ENCODE assay signal across 8 mouse cellular contexts in genomic region chr4:156203413-156204131, GRCm38 (mm10). TPM values are rescaled to one million over a fixed set of nuclear protein-coding genes. Genes with fewer than 3 reads are reported as not detected.
DNase-seq lines count a peak whose midpoint lies in the region; ATAC-seq and TF ChIP-seq lines count a peak whose summit lies in the region.

No protein-coding gene starts in this region.

- H3K9ac ChIP-seq in embryonic facial prominence, embryonic 13.5 days: peak overlapping the region; percentile 75
- H3K9ac ChIP-seq in hindbrain, embryonic 15.5 days: peak overlapping the region; percentile 56
- peak overlapping the region; percentile 56 for H3K9ac ChIP-seq in lung, postnatal 0 days (replicated peaks; ENCODE audit: low read depth)
- peak overlapping the region; percentile 82 for H3K9ac ChIP-seq in stomach, embryonic 16.5 days (ENCODE audit: low read length)

- H3K27me3 ChIP-seq in E14TG2a.4 (ENCODE audit: insufficient read depth, low read length): peaks cover 58% of the 10 kb centered on the region
- peaks cover 39% of the 10 kb centered on the region for H3K27me3 ChIP-seq in embryonic facial prominence, embryonic 13.5 days
- H3K27me3 ChIP-seq in hindbrain, embryonic 15.5 days: no peaks in the 10 kb centered on the region
- H3K27me3 ChIP-seq in lung, postnatal 0 days (replicated peaks; ENCODE audit: insufficient read depth, low read length): 0 out of 2 replicates have a peak, but pooled peaks cover 9% of the 10 kb centered on the region
- peaks cover 9% of the 10 kb centered on the region for H3K27me3 ChIP-seq in stomach, embryonic 16.5 days (ENCODE audit: control insufficient read depth, insufficient read depth, low read length)

- no peaks in the 10 kb centered on the region for H3K36me3 ChIP-seq in E14TG2a.4 (ENCODE audit: insufficient read depth, low read length)
- H3K36me3 ChIP-seq in embryonic facial prominence, embryonic 13.5 days: no peaks in the 10 kb centered on the region
- no peaks in the 10 kb centered on the region for H3K36me3 ChIP-seq in hindbrain, embryonic 15.5 days
- no peaks in the 10 kb centered on the region for H3K36me3 ChIP-seq in lung, postnatal 0 days (ENCODE audit: insufficient read depth, low read length)
- no peaks in the 10 kb centered on the region for H3K36me3 ChIP-seq in stomach, embryonic 16.5 days (ENCODE audit: control insufficient read depth, insufficient read depth, low read length)

- under 1% methylated on average over 49 of the region's 49 CpGs for WGBS in embryonic facial prominence, embryonic 13.5 days
- under 1% methylated on average over 49 of the region's 49 CpGs for WGBS in hindbrain, embryonic 15.5 days
- under 1% methylated on average over 43 of the region's 49 CpGs for WGBS in lung, postnatal 0 days
- under 1% methylated on average over 49 of the region's 49 CpGs for WGBS in stomach, embryonic 16.5 days

- peak overlapping the region; percentile 76 for H3K4me3 ChIP-seq in E14TG2a.4 (replicated peaks; ENCODE audit: low read length)
- H3K4me3 ChIP-seq in embryonic facial prominence, embryonic 13.5 days: peak overlapping the region; percentile 57
- peak overlapping the region; percentile 55 for H3K4me3 ChIP-seq in hindbrain, embryonic 15.5 days
- peak overlapping the region; percentile 58 for H3K4me3 ChIP-seq in lung, postnatal 0 days (ENCODE audit: low read depth, low read length)
- H3K4me3 ChIP-seq in stomach, embryonic 16.5 days (replicated peaks; ENCODE audit: low read length): peak overlapping the region; percentile 63

- H3K27ac ChIP-seq in embryonic facial prominence, embryonic 13.5 days: no peak overlapping the region
- H3K27ac ChIP-seq in hindbrain, embryonic 15.5 days (replicated peaks): peak overlapping the region; percentile 77
- peak overlapping the region; percentile 80 for H3K27ac ChIP-seq in lung, postnatal 0 days (ENCODE audit: low read length)
- peak overlapping the region; percentile 49 for H3K27ac ChIP-seq in stomach, embryonic 16.5 days (ENCODE audit: low read length)

- H3K4me1 ChIP-seq in E14TG2a.4 (replicated peaks; ENCODE audit: low read depth, low read length): peaks cover 24% of the 10 kb centered on the region
- H3K4me1 ChIP-seq in embryonic facial prominence, embryonic 13.5 days: peaks cover 20% of the 10 kb centered on the region
- H3K4me1 ChIP-seq in hindbrain, embryonic 15.5 days (replicated peaks): peaks cover 24% of the 10 kb centered on the region
- no peaks in the 10 kb centered on the region for H3K4me1 ChIP-seq in lung, postnatal 0 days (ENCODE audit: insufficient read depth, low read depth, low read length)
- H3K4me1 ChIP-seq in stomach, embryonic 16.5 days (ENCODE audit: control insufficient read depth, insufficient read depth, low read length): peaks cover 10% of the 10 kb centered on the region; the same call in 1 of the 2 replicates

- TF ChIP-seq CTCF in E14TG2a.4 (conservative IDR thresholded peaks at IDR 0.05; ENCODE audit: low read length): no peak
- TF ChIP-seq CTCF in lung, postnatal 0 days (IDR thresholded peaks at IDR 0.05): no peak

- H3K9me3 ChIP-seq in E14TG2a.4 (ENCODE audit: low read length): no peaks in the 10 kb centered on the region
- H3K9me3 ChIP-seq in embryonic facial prominence, embryonic 13.5 days: no peaks in the 10 kb centered on the region
- no peaks in the 10 kb centered on the region for H3K9me3 ChIP-seq in hindbrain, embryonic 15.5 days
- no peaks in the 10 kb centered on the region for H3K9me3 ChIP-seq in lung, postnatal 0 days (ENCODE audit: low read length)
- no peaks in the 10 kb centered on the region for H3K9me3 ChIP-seq in stomach, embryonic 16.5 days (replicated peaks; ENCODE audit: control insufficient read depth, low read length)

- no peak for DNase-seq in cerebellum, adult 11 months
- DNase-seq in lung, postnatal 0 days (ENCODE audit: low spot score): peak; percentile 48
- DNase-seq in right cerebral cortex, postnatal 36 days (ENCODE audit: low spot score in 2 of 2): no peak

- ATAC-seq in cerebellum, adult (ENCODE audit: insufficient number of reproducible peaks, low FRiP score, low TSS enrichment): 0 out of 2 replicates have a peak, but pooled peaks have one; percentile 17
- no peak for ATAC-seq in embryonic facial prominence, embryonic 13.5 days (ENCODE audit: insufficient number of reproducible peaks, insufficient read depth, low FRiP score, low TSS enrichment, low read depth)
- ATAC-seq in hindbrain, embryonic 15.5 days (ENCODE audit: low FRiP score, low read depth): peak; percentile 57; the same call in 1 of the 2 replicates
- peak; percentile 52 for ATAC-seq in lung, postnatal 0 days
- peak; percentile 41; the same call in 1 of the 2 replicates for ATAC-seq in stomach, embryonic 16.5 days (ENCODE audit: insufficient read depth, low FRiP score)

- peak overlapping the region; percentile 98 for H3K4me2 ChIP-seq in embryonic facial prominence, embryonic 13.5 days
- H3K4me2 ChIP-seq in hindbrain, embryonic 15.5 days: peak overlapping the region; percentile 92
- peak overlapping the region; percentile 90 for H3K4me2 ChIP-seq in lung, postnatal 0 days (replicated peaks; ENCODE audit: low read depth, low read length)
- peak overlapping the region; percentile 96 for H3K4me2 ChIP-seq in stomach, embryonic 16.5 days (ENCODE audit: low read depth, low read length)

- no peak for TF ChIP-seq EP300 in lung, postnatal 0 days (IDR thresholded peaks at IDR 0.05)

RNA-seq across cellular contexts. Expression of gene AW011738, which starts 0.5 kb away (rescaled TPM):
- polyA plus RNA-seq in embryonic facial prominence, embryonic 13.5 days (2015; fragmentation: Nextera tagmentation; extraction: Ambion mirVana): 2.3 and 2.9 TPM in 2 replicates
- polyA plus RNA-seq in hindbrain, embryonic 15.5 days (2015; fragmentation: Nextera tagmentation; extraction: Ambion mirVana): 4.5 and 5.0 TPM in 2 replicates
- 4.0 and 5.1 TPM in 2 replicates for polyA plus RNA-seq in lung, postnatal 0 days (2015; fragmentation: Nextera tagmentation; extraction: Ambion mirVana)
- polyA plus RNA-seq in stomach, embryonic 16.5 days (2015; fragmentation: Nextera tagmentation; extraction: Ambion mirVana): 2.3 and 2.4 TPM in 2 replicates

RNA-seq across cellular contexts. Expression of gene Isg15, which starts 3.0 kb away (rescaled TPM):
- 1.6 and 2.1 TPM in 2 replicates for polyA plus RNA-seq in embryonic facial prominence, embryonic 13.5 days (2015; fragmentation: Nextera tagmentation; extraction: Ambion mirVana)
- polyA plus RNA-seq in hindbrain, embryonic 15.5 days (2015; fragmentation: Nextera tagmentation; extraction: Ambion mirVana): 1.5 and 5.1 TPM in 2 replicates
- 11.8 and 13.8 TPM in 2 replicates for polyA plus RNA-seq in lung, postnatal 0 days (2015; fragmentation: Nextera tagmentation; extraction: Ambion mirVana)
- polyA plus RNA-seq in stomach, embryonic 16.5 days (2015; fragmentation: Nextera tagmentation; extraction: Ambion mirVana): 1.4 and 2.3 TPM in 2 replicates

RNA-seq across cellular contexts. Expression of gene Agrn, which starts 6.3 kb away (rescaled TPM):
- 83.7 and 92.1 TPM in 2 replicates for polyA plus RNA-seq in embryonic facial prominence, embryonic 13.5 days (2015; fragmentation: Nextera tagmentation; extraction: Ambion mirVana)
- polyA plus RNA-seq in hindbrain, embryonic 15.5 days (2015; fragmentation: Nextera tagmentation; extraction: Ambion mirVana): 116 TPM in 2 replicates
- 70.1 and 85.7 TPM in 2 replicates for polyA plus RNA-seq in lung, postnatal 0 days (2015; fragmentation: Nextera tagmentation; extraction: Ambion mirVana)
- 62.8 and 63.6 TPM in 2 replicates for polyA plus RNA-seq in stomach, embryonic 16.5 days (2015; fragmentation: Nextera tagmentation; extraction: Ambion mirVana)

RNA-seq across cellular contexts. Expression of gene Perm1, which starts 12.1 kb away (rescaled TPM):
- polyA plus RNA-seq in embryonic facial prominence, embryonic 13.5 days (2015; fragmentation: Nextera tagmentation; extraction: Ambion mirVana): 0.62 and 1.1 TPM in 2 replicates
- 1.9 and 2.5 TPM in 2 replicates for polyA plus RNA-seq in hindbrain, embryonic 15.5 days (2015; fragmentation: Nextera tagmentation; extraction: Ambion mirVana)
- polyA plus RNA-seq in lung, postnatal 0 days (2015; fragmentation: Nextera tagmentation; extraction: Ambion mirVana): 0.46 and 0.56 TPM in 2 replicates
- 3.6 and 5.4 TPM in 2 replicates for polyA plus RNA-seq in stomach, embryonic 16.5 days (2015; fragmentation: Nextera tagmentation; extraction: Ambion mirVana)

RNA-seq across cellular contexts. Expression of gene Plekhn1, which starts 31.1 kb away (rescaled TPM):
- polyA plus RNA-seq in embryonic facial prominence, embryonic 13.5 days (2015; fragmentation: Nextera tagmentation; extraction: Ambion mirVana): 29.9 and 30.7 TPM in 2 replicates
- polyA plus RNA-seq in hindbrain, embryonic 15.5 days (2015; fragmentation: Nextera tagmentation; extraction: Ambion mirVana): 26.1 and 30.4 TPM in 2 replicates
- polyA plus RNA-seq in lung, postnatal 0 days (2015; fragmentation: Nextera tagmentation; extraction: Ambion mirVana): 11.2 and 12.7 TPM in 2 replicates
- polyA plus RNA-seq in stomach, embryonic 16.5 days (2015; fragmentation: Nextera tagmentation; extraction: Ambion mirVana): 27.7 and 36.6 TPM in 2 replicates
